Mouse (Mus musculus): ENCODE data around the gene Nfe2l1. TPM values are rescaled to one million over a fixed set of nuclear protein-coding genes. Genes with fewer than 3 reads are reported as not detected.
A peak's percentile ranks its signal among the peaks of the same experiment; 100 is the strongest.

The Nfe2l1 gene
- 62.5 and 65.0 TPM in 2 replicates for polyA plus RNA-seq (2015; fragmentation: Nextera tagmentation; extraction: Ambion mirVana)

DNA sequence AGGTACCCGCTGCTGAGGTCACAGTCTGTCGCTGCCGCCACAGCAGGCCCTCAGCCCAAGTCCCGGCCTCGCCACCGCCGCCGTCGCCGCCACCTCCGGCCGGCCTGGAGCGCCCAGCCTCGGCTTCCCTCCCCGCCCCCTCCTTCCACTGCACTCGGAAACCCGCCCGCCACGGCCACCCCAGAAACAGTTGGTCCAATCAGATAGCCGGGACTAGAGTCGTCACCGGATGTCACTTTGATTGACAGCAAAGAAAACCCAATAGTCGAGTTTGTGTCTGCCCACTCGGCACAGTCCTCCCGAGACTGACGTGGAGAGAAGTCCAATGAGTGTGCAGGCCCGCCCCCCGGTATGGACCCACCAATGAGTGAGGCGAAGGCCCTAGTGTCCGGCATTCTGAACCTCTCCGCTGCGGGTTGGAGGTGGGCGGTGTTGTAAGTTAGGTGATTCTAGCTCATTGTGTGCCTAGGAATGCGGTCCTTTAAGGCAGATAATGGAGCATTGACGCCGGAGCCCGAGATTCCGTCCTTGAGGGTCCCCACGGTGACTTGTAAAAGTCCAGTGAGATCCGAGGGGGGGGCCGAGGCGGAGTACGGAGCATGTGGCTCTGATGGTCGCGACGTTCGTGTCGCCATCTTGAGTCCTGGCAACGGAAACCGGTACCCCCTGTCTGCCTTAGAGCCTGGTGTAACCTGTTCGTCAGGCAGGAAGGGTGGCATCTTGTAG, at the start of gene Nfe2l1:
Gene Nfe2l1 (minus strand): TSS at position 156 of the 726 bp plus-strand sequence.
- WGBS: 0% methylated on average over 51 of the region's 51 CpGs
- Histone ChIP-seq H3K4me3 (peak within 1 kb of the TSS; percentile 84), H3K27me3 (no peaks in the 10 kb centered on the region), H3K9ac (peak within 1 kb of the TSS; percentile 90), H3K4me1 (peaks cover 43% of the 10 kb centered on the region), H3K36me3 (peaks cover 15% of the 10 kb centered on the region), H3K9me3 (no peaks in the 10 kb centered on the region), H3K4me2 (peak within 1 kb of the TSS; percentile 65), H3K27ac (peak within 1 kb of the TSS; percentile 100)
- peak; percentile 99 for ATAC-seq (ENCODE audit: borderline replicate concordance, extremely low read depth, low FRiP score, low TSS enrichment)

DNA sequence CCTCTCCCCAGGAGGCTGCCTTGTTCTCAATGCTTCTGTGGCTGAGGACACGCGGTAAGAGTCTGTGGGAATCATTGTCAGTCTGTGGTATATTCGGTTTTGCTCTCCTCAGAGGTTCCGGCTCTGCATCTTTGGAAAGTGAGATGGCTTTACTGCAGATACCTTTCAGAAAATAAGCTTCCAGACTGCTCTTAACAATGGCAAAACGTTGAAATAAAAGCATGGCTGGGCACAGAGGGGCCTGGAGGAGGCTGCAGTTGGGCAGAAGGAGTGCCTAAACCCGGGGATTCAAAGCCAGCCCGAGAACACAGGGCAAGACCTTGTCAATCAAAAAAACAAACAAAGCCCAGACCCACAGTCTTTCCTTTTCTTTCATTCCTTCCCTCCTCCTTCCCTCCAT, 49.6 kb upstream of the Nfe2l1 start:
- no peak overlapping the region for H3K4me3 ChIP-seq
- no peak overlapping the region for H3K4me2 ChIP-seq
- no peak for ATAC-seq (ENCODE audit: borderline replicate concordance, extremely low read depth, low FRiP score, low TSS enrichment)
- 37% methylated on average over 7 of the region's 7 CpGs for WGBS
- H3K9ac ChIP-seq: no peak overlapping the region
- H3K27me3 ChIP-seq: peaks cover 28% of the 10 kb centered on the region; the same call in 1 of the 2 replicates
- no peak overlapping the region for H3K27ac ChIP-seq
- H3K9me3 ChIP-seq: no peaks in the 10 kb centered on the region
- H3K36me3 ChIP-seq: no peaks in the 10 kb centered on the region
- H3K4me1 ChIP-seq: peaks cover 22% of the 10 kb centered on the region

DNA sequence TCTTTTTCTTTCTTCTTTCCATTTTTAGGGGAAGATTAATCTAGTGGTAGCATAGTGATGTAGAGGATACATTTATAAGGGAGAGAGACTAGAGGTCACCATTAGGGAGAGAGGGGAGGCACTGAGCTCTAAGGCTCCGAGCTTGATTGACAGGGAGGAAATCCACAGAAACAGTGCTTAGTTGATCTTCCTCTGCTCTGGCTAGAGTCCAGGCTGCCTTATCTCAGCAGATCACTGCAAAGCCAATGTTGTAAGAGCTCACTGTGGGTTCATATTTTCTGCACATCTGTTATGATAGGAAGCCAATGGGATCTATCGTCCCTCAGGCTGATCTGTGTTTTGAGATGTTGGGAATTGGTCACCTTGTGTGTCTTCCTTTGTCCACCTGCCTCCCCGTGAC, 48.9 kb upstream of the Nfe2l1 start:
- peaks cover 35% of the 10 kb centered on the region; the same call in 1 of the 2 replicates for H3K27me3 ChIP-seq
- H3K4me2 ChIP-seq: no peak overlapping the region
- WGBS: 33% methylated on average over 3 of the region's 3 CpGs
- no peak overlapping the region for H3K9ac ChIP-seq
- H3K4me3 ChIP-seq: no peak overlapping the region
- no peaks in the 10 kb centered on the region for H3K36me3 ChIP-seq
- H3K9me3 ChIP-seq: no peaks in the 10 kb centered on the region
- no peak overlapping the region for H3K27ac ChIP-seq
- H3K4me1 ChIP-seq: peaks cover 22% of the 10 kb centered on the region
- ATAC-seq (ENCODE audit: borderline replicate concordance, extremely low read depth, low FRiP score, low TSS enrichment): no peak

DNA sequence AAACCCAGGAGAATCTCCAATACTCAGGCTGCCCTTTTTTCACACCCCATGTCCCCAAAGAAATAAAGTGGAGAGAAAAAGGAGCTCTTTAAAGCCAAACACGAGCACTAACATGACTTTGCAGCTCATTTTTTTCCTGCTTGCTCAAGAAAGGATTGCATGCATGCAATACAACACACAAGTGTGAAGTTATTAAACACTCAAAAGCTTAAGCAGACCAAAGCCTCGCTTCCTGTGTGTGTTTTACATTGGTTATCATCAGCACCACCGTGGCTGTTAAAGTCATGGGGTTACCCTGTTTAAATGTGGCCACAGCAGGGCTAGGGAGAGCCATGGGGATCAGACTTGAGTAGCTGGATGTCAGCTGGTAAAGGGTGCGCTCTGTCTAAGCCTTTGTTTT, 47.3 kb upstream of the Nfe2l1 start:
- peaks cover 38% of the 10 kb centered on the region; the same call in 1 of the 2 replicates for H3K27me3 ChIP-seq
- no peak for ATAC-seq (ENCODE audit: borderline replicate concordance, extremely low read depth, low FRiP score, low TSS enrichment)
- H3K27ac ChIP-seq: 0 out of 2 replicates have a peak overlapping the region, but pooled peaks have one; percentile 6
- no peak overlapping the region for H3K4me3 ChIP-seq
- H3K36me3 ChIP-seq: no peaks in the 10 kb centered on the region
- 29% methylated on average over 4 of the region's 4 CpGs for WGBS
- peaks cover 30% of the 10 kb centered on the region for H3K4me1 ChIP-seq
- H3K9ac ChIP-seq: no peak overlapping the region
- H3K4me2 ChIP-seq: no peak overlapping the region
- no peaks in the 10 kb centered on the region for H3K9me3 ChIP-seq

DNA sequence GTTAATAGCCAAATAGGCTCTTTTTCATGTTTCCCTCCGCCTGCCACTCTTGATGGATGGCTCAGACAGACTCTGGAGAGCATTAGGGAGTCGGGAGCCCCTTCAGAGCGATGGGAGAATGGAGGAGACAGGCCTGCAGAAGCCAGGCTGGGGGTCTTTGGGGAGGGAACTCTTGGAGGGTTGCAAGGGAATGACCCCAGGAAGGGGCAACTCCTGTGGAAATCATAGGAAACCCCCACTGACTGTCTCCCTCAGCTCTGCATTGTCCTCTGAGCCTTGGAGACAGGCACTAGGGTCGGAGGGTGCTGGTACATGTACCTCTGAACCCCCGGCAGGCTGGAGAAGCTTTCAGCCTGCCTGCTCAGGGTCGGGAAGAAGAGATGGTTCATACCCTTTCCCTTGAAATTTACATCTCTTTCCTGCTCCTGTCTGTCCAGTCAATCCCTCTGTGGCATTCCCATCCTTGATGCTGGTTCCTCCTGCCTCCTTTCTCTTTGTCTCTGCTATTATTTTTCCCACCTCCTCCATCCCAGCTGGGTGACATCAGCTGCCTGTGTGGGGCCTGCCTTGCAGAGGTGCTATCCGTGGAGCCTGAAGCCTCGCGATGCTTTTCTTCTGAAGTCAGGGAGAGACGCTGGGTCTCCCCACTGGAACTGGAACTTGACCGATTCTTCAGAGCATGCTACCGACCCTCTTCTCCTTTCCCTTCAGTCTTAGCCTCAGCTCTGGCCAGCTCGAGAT, 46.7 kb upstream of the Nfe2l1 start:
- H3K9ac ChIP-seq: no peak overlapping the region
- H3K36me3 ChIP-seq: no peaks in the 10 kb centered on the region
- H3K4me3 ChIP-seq: peak overlapping the region; percentile 38
- 0 out of 2 replicates have a peak overlapping the region, but pooled peaks have one; percentile 6 for H3K27ac ChIP-seq
- ATAC-seq (ENCODE audit: borderline replicate concordance, extremely low read depth, low FRiP score, low TSS enrichment): no peak
- peaks cover 30% of the 10 kb centered on the region for H3K4me1 ChIP-seq
- 6% methylated on average over 13 of the region's 13 CpGs for WGBS
- peaks cover 38% of the 10 kb centered on the region; the same call in 1 of the 2 replicates for H3K27me3 ChIP-seq
- H3K4me2 ChIP-seq: peak overlapping the region; percentile 83
- H3K9me3 ChIP-seq: no peaks in the 10 kb centered on the region

DNA sequence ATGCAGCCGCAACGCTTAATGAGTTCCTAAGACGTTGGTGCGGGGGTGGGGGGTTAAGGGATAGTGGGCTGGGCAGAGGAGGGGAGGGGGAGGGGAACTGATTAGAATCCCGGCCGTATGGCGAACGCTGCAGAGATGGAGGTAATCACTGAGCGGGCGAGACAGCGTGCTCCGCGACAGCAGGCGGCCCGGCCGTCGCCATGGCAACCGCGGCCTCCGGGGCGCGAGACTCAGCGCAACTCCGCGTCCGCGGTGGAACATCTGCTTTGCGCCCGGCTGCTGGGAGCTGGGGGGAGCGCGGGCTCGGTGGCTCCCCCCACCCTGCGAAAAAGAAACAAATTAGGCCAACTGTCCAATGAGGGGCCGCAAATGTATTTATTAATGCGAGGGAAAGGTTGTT, 46.0 kb upstream of the Nfe2l1 start:
- Histone ChIP-seq H3K27ac (no peak overlapping the region), H3K9me3 (no peaks in the 10 kb centered on the region), H3K4me1 (peaks cover 30% of the 10 kb centered on the region), H3K4me2 (peak overlapping the region; percentile 83), H3K36me3 (no peaks in the 10 kb centered on the region), H3K27me3 (peaks cover 38% of the 10 kb centered on the region; the same call in 1 of the 2 replicates), H3K9ac (no peak overlapping the region), H3K4me3 (peak overlapping the region; percentile 38)
- peak; percentile 76; the same call in 1 of the 2 replicates for ATAC-seq (ENCODE audit: borderline replicate concordance, extremely low read depth, low FRiP score, low TSS enrichment)
- WGBS: 1% methylated on average over 35 of the region's 35 CpGs

DNA sequence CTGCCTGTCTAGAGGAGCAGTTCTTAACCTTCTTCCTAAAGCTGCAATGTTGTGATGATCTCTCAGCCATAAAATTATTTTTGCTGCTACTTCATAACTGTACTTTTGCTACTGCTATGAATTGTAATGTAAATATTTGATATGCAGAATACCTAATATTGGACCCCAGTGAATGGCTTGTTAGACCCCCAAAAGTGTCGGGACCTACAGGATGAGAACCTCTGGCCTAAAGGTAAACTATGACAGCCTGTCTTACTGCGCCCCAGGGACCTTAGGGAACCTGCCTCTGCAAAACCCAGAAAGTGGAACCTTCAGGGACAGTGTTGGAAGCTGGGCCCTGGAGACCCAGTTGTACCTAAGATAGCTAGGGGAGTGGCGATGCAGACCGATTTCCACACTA, 45.5 kb upstream of the Nfe2l1 start:
- WGBS: 24% methylated on average over 4 of the region's 4 CpGs

DNA sequence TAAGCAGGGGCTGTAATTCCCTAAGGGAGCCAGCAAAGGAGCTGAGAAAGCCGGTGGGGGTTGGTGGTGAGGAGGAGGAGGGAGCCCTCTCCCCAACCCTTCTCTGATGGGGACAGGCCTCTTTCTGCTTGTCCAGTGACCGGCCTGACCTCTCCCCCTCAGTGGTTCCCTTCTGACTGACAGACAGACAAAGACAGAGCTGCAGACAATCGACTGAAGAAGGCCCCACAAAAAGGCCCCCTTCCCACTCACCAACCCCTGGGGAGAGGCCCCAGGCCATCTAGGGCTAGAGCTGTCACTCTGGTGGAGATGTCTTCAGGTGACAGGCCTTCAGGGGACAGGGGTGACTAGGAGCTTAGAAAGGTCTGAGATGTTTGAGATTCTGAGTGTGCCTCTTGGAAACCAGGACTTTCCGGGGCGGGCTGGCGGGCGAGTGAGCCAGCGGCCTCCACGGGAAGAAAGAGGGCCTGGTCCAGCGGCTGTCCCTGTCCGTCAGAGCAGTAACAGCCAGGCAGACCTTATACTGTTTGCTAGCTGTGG, 43.9 kb upstream of the Nfe2l1 start:
- WGBS: 41% methylated on average over 11 of the region's 11 CpGs
- H3K27me3 ChIP-seq: peaks cover 38% of the 10 kb centered on the region; the same call in 1 of the 2 replicates
- no peak overlapping the region for H3K9ac ChIP-seq
- H3K27ac ChIP-seq: no peak overlapping the region
- peaks cover 25% of the 10 kb centered on the region for H3K4me1 ChIP-seq
- H3K4me2 ChIP-seq: no peak overlapping the region
- no peak overlapping the region for H3K4me3 ChIP-seq
- no peak for ATAC-seq (ENCODE audit: borderline replicate concordance, extremely low read depth, low FRiP score, low TSS enrichment)
- no peaks in the 10 kb centered on the region for H3K9me3 ChIP-seq
- no peaks in the 10 kb centered on the region for H3K36me3 ChIP-seq

More for the DNA sequence above, 45.5 kb upstream of the Nfe2l1 start:
- Histone ChIP-seq H3K27me3 (peaks cover 38% of the 10 kb centered on the region; the same call in 1 of the 2 replicates), H3K9ac (no peak overlapping the region), H3K36me3 (no peaks in the 10 kb centered on the region), H3K4me2 (peak overlapping the region; percentile 83), H3K9me3 (no peaks in the 10 kb centered on the region), H3K27ac (no peak overlapping the region), H3K4me1 (peaks cover 28% of the 10 kb centered on the region), H3K4me3 (peak overlapping the region; percentile 38)
- 0 out of 2 replicates have a peak, but pooled peaks have one; percentile 4 for ATAC-seq (ENCODE audit: borderline replicate concordance, extremely low read depth, low FRiP score, low TSS enrichment)

DNA sequence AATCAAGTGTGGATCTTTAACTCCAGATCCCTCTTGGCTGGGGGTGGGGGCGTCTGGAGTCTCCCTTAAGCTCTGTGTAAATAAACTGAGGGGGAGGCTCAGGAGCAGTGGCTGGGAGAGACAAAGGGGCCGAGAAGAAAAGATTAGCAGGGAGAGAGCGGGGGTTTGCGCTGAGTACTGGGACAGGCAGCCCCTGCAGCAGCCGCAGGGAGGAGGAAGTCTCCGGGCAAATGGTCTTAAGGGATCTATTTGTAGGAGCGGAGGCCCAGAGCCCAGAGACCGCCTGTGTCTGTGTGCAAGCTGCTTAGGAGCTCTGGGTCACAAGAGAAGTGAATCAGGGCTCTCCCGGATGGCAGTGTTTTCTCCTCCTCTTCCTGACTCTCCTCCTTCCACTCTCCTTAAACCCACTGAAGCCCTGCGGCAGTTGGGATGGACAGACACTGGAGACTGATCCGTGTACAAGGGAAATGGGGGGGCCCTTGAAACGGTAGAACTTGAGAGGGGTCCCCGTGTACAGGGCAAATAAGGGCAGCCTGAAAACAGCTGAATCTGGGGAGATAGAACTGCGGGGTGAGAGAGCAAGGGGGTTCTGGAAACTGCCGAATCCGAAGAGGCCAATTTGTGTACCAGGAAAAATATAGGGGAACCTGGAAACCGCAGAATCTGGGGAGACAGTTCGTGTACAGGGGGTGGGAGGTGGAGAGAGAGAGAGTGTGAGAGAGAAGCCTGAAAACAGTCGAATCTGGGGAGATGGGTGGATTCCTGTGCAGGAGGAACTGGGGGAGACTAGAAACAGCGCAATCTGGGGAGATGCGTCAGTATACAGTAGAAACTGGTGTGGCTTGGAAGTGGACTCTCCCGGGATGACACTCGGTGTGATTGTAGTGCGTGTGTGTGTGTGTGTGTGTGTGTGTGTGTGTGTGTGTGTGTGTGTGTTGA, 42.9 kb upstream of the Nfe2l1 start:
- Histone ChIP-seq H3K9ac (peak overlapping the region; percentile 12; the same call in 1 of the 2 replicates), H3K4me2 (peak overlapping the region; percentile 14; the same call in 1 of the 2 replicates), H3K4me3 (no peak overlapping the region), H3K27ac (0 out of 2 replicates have a peak overlapping the region, but pooled peaks have one; percentile 8), H3K27me3 (peaks cover 38% of the 10 kb centered on the region; the same call in 1 of the 2 replicates), H3K9me3 (no peaks in the 10 kb centered on the region), H3K4me1 (peaks cover 25% of the 10 kb centered on the region), H3K36me3 (no peaks in the 10 kb centered on the region)
- 12% methylated on average over 24 of the region's 24 CpGs for WGBS
- no peak for ATAC-seq (ENCODE audit: borderline replicate concordance, extremely low read depth, low FRiP score, low TSS enrichment)

DNA sequence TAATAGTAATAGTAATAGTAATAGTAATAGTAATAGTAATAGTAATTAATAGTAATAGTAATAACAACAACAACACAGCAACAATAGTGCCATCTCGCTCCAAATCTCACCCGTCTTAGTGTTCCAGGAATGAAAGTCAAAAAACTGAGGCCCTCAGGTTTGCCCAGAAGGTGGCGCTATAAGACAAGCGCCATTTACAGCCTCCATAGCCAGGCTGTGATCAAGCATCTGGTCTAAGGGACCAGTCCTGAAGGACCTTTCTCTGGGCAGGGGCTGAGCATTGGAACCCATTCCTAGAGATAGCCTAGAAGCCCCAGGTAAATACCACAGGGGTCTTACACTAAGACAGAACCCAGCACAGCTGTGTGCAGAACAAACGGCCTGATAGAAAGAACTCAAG, 37.4 kb upstream of the Nfe2l1 start:
- Histone ChIP-seq H3K4me1 (peaks cover 20% of the 10 kb centered on the region), H3K27me3 (peaks cover 5% of the 10 kb centered on the region; the same call in 1 of the 2 replicates), H3K4me2 (no peak overlapping the region), H3K27ac (no peak overlapping the region), H3K9me3 (no peaks in the 10 kb centered on the region), H3K9ac (no peak overlapping the region), H3K36me3 (no peaks in the 10 kb centered on the region), H3K4me3 (no peak overlapping the region)
- WGBS: 8% methylated on average over 5 of the region's 5 CpGs
- no peak for ATAC-seq (ENCODE audit: borderline replicate concordance, extremely low read depth, low FRiP score, low TSS enrichment)
